In genomic region chr13:60486105-60486504, GRCm38 (mm10) we compare ENCODE assay signal across 8 mouse cellular contexts.
DNase-seq lines count a peak whose midpoint lies in the region; ATAC-seq lines count a peak whose summit lies in the region.
"Had no signal": no experiment of that assay in that cellular context is flagged by ENCODE, and none has a peak within 500 bp of the region (broad histone marks: within the 10 kb centered on the region; RNA-seq: fewer than 3 reads in every experiment).

No protein-coding gene starts in this region.

- no peaks in the 10 kb centered on the region for H3K27me3 ChIP-seq in heart, embryonic 15.5 days

- DNase-seq in ovary, postnatal 36 days (ENCODE audit: low spot score) = peak; percentile 41
- DNase-seq in ovary, postnatal 10 days (ENCODE audit: low spot score) = no peak
- peak; percentile 79 for DNase-seq in cerebellum, adult 9-11 months
- DNase-seq in lung, postnatal 36 days = peak; percentile 68
- no peak for DNase-seq in frontal cortex, adult 2 months (ENCODE audit: extremely low spot score in 1 of 2, low spot score in 1 of 2)
- no peak for DNase-seq in left cerebral cortex, postnatal 14 days (ENCODE audit: low spot score in 2 of 2)

- H3K4me1 ChIP-seq in heart, embryonic 15.5 days (replicated peaks) = peaks cover 21% of the 10 kb centered on the region

- 62% methylated on average over 2 of the region's 2 CpGs for WGBS in heart, embryonic 15.5 days

- H3K27ac ChIP-seq in heart, embryonic 15.5 days = peak overlapping the region; percentile 24; the same call in 1 of the 2 replicates
- H3K27ac ChIP-seq: hindbrain, embryonic 10.5 days had no signal

- ATAC-seq in heart, embryonic 15.5 days (replicated peaks; ENCODE audit: insufficient number of reproducible peaks, insufficient read depth, low FRiP score, low read depth) = no peak; the same call in 1 of the 2 replicates

- H3K4me2 ChIP-seq in heart, embryonic 15.5 days = no peak overlapping the region

- no peaks in the 10 kb centered on the region for H3K36me3 ChIP-seq in heart, embryonic 15.5 days
- H3K36me3 ChIP-seq: hindbrain, embryonic 10.5 days had no signal

- intact Hi-C loops in left cerebral cortex, postnatal 14 days (cut with DNase I) = no loop called here

- no peaks in the 10 kb centered on the region for H3K9me3 ChIP-seq in heart, embryonic 15.5 days (replicated peaks)

- no peak overlapping the region for H3K4me3 ChIP-seq in heart, embryonic 15.5 days
- H3K4me3 ChIP-seq: hindbrain, embryonic 10.5 days had no signal

- H3K9ac ChIP-seq in heart, embryonic 15.5 days = no peak overlapping the region

Comparison
In these comparisons a context has a peak if more than half of its experiments do, and no peak if none do; other contexts are left out.
1. DNase-seq: peak in ovary, postnatal 36 days (single experiment), cerebellum, adult 9-11 months (single experiment) and lung, postnatal 36 days (single experiment); none in ovary, postnatal 10 days (single experiment), frontal cortex, adult 2 months (0 of 2) and left cerebral cortex, postnatal 14 days (0 of 2).